Mouse (Mus musculus): Measurements from ENCODE around the gene Kif5c. TPM values are rescaled to one million over a fixed set of nuclear protein-coding genes. Genes with fewer than 3 reads are reported as not detected.

Gene Kif5c
- polyA plus RNA-seq, 1 experiment from 2014 or later: 148 TPM

- Histone ChIP-seq H3K36me3 (ENCODE audit: control insufficient read depth, insufficient read depth, low read length) (peaks cover 92% of the 10 kb centered on the region), H3K9ac (ENCODE audit: low read length) (no peak overlapping the region), H3K4me2 (ENCODE audit: low read length) (no peak overlapping the region), H3K4me1 (ENCODE audit: control insufficient read depth, insufficient read depth, low read length) (peaks cover 8% of the 10 kb centered on the region; the same call in 1 of the 2 replicates), H3K4me3 (ENCODE audit: low read depth, low read length) (no peak overlapping the region), H3K27me3 (replicated peaks; ENCODE audit: control insufficient read depth, insufficient read depth, low read length) (no peaks in the 10 kb centered on the region), H3K27ac (ENCODE audit: low read depth, low read length) (peak overlapping the region; percentile 70), H3K9me3 (replicated peaks; ENCODE audit: control insufficient read depth, low read length) (no peaks in the 10 kb centered on the region)
- peak; percentile 27; the same call in 1 of the 2 replicates for ATAC-seq
- peak; percentile 56 for DNase-seq (ENCODE audit: low spot score)
- WGBS: 61% methylated on average over 14 of the region's 14 CpGs
These were observed 126.1 kb downstream of the Kif5c start for GRCm38 (mm10) chr2:49745094-49745781.

GRCm38 (mm10) chr2:49746947-49747346 lies 127.8 kb downstream of the Kif5c start:
- ATAC-seq (no peak), DNase-seq (ENCODE audit: low spot score) (no peak)
- WGBS: 94% methylated on average over 7 of the region's 7 CpGs
- H3K9me3 ChIP-seq (replicated peaks; ENCODE audit: control insufficient read depth, low read length): no peaks in the 10 kb centered on the region
- peaks cover 3% of the 10 kb centered on the region; the same call in 1 of the 2 replicates for H3K4me1 ChIP-seq (ENCODE audit: control insufficient read depth, insufficient read depth, low read length)
- no peak overlapping the region for H3K4me3 ChIP-seq (ENCODE audit: low read depth, low read length)
- peak overlapping the region; percentile 36; the same call in 1 of the 2 replicates for H3K27ac ChIP-seq (ENCODE audit: low read depth, low read length)
- peaks cover 89% of the 10 kb centered on the region for H3K36me3 ChIP-seq (ENCODE audit: control insufficient read depth, insufficient read depth, low read length)
- no peak overlapping the region for H3K4me2 ChIP-seq (ENCODE audit: low read length)
- H3K27me3 ChIP-seq (replicated peaks; ENCODE audit: control insufficient read depth, insufficient read depth, low read length): no peaks in the 10 kb centered on the region
- H3K9ac ChIP-seq (ENCODE audit: low read length): no peak overlapping the region

- 73% methylated on average over 2 of the region's 2 CpGs for WGBS
- Histone ChIP-seq H3K4me2 (ENCODE audit: low read length) (no peak overlapping the region), H3K36me3 (ENCODE audit: control insufficient read depth, insufficient read depth, low read length) (peaks cover 89% of the 10 kb centered on the region), H3K9me3 (replicated peaks; ENCODE audit: control insufficient read depth, low read length) (no peaks in the 10 kb centered on the region), H3K4me1 (ENCODE audit: control insufficient read depth, insufficient read depth, low read length) (peaks cover 2% of the 10 kb centered on the region; the same call in 1 of the 2 replicates), H3K4me3 (ENCODE audit: low read depth, low read length) (no peak overlapping the region), H3K27me3 (replicated peaks; ENCODE audit: control insufficient read depth, insufficient read depth, low read length) (no peaks in the 10 kb centered on the region), H3K27ac (ENCODE audit: low read depth, low read length) (no peak overlapping the region), H3K9ac (ENCODE audit: low read length) (no peak overlapping the region)
- ATAC-seq (no peak), DNase-seq (ENCODE audit: low spot score) (no peak)
These were observed 128.6 kb downstream of the Kif5c start for GRCm38 (mm10) chr2:49747670-49748069.

- H3K4me3 ChIP-seq (ENCODE audit: low read depth, low read length): no peak overlapping the region
- ATAC-seq: no peak
- H3K9ac ChIP-seq (ENCODE audit: low read length): no peak overlapping the region
- H3K4me2 ChIP-seq (ENCODE audit: low read length): no peak overlapping the region
- WGBS: 81% methylated on average over 14 of the region's 14 CpGs
- H3K9me3 ChIP-seq (replicated peaks; ENCODE audit: control insufficient read depth, low read length): no peaks in the 10 kb centered on the region
- DNase-seq (ENCODE audit: low spot score): peak; percentile 40
- H3K36me3 ChIP-seq (ENCODE audit: control insufficient read depth, insufficient read depth, low read length): peaks cover 89% of the 10 kb centered on the region
- H3K4me1 ChIP-seq (ENCODE audit: control insufficient read depth, insufficient read depth, low read length): no peaks in the 10 kb centered on the region
- H3K27ac ChIP-seq (ENCODE audit: low read depth, low read length): no peak overlapping the region
- no peaks in the 10 kb centered on the region for H3K27me3 ChIP-seq (replicated peaks; ENCODE audit: control insufficient read depth, insufficient read depth, low read length)
These were observed 129.7 kb downstream of the Kif5c start for GRCm38 (mm10) chr2:49748628-49749342.

GRCm38 (mm10) chr2:49749730-49750576 lies 130.9 kb downstream of the Kif5c start:
- H3K4me1 ChIP-seq (ENCODE audit: control insufficient read depth, insufficient read depth, low read length): no peaks in the 10 kb centered on the region
- no peak overlapping the region for H3K4me3 ChIP-seq (ENCODE audit: low read depth, low read length)
- H3K4me2 ChIP-seq (ENCODE audit: low read length): no peak overlapping the region
- WGBS: 91% methylated on average over 11 of the region's 11 CpGs
- no peak overlapping the region for H3K9ac ChIP-seq (ENCODE audit: low read length)
- ATAC-seq (no peak), DNase-seq (ENCODE audit: low spot score) (no peak)
- no peak overlapping the region for H3K27ac ChIP-seq (ENCODE audit: low read depth, low read length)
- H3K9me3 ChIP-seq (replicated peaks; ENCODE audit: control insufficient read depth, low read length): no peaks in the 10 kb centered on the region
- H3K27me3 ChIP-seq (replicated peaks; ENCODE audit: control insufficient read depth, insufficient read depth, low read length): no peaks in the 10 kb centered on the region
- H3K36me3 ChIP-seq (ENCODE audit: control insufficient read depth, insufficient read depth, low read length): peaks cover 86% of the 10 kb centered on the region

- DNase-seq (ENCODE audit: low spot score) (no peak), ATAC-seq (no peak)
- no peaks in the 10 kb centered on the region for H3K27me3 ChIP-seq (replicated peaks; ENCODE audit: control insufficient read depth, insufficient read depth, low read length)
- H3K4me1 ChIP-seq (ENCODE audit: control insufficient read depth, insufficient read depth, low read length): no peaks in the 10 kb centered on the region
- WGBS: 68% methylated on average over 10 of the region's 10 CpGs
- no peak overlapping the region for H3K4me2 ChIP-seq (ENCODE audit: low read length)
- no peak overlapping the region for H3K9ac ChIP-seq (ENCODE audit: low read length)
- H3K4me3 ChIP-seq (ENCODE audit: low read depth, low read length): no peak overlapping the region
- no peak overlapping the region for H3K27ac ChIP-seq (ENCODE audit: low read depth, low read length)
- H3K9me3 ChIP-seq (replicated peaks; ENCODE audit: control insufficient read depth, low read length): no peaks in the 10 kb centered on the region
- peaks cover 86% of the 10 kb centered on the region for H3K36me3 ChIP-seq (ENCODE audit: control insufficient read depth, insufficient read depth, low read length)
These were observed 132.6 kb downstream of the Kif5c start for GRCm38 (mm10) chr2:49751544-49752210.

GRCm38 (mm10) chr2:49752211-49752607 lies 133.1 kb downstream of the Kif5c start:
- no peak overlapping the region for H3K9ac ChIP-seq (ENCODE audit: low read length)
- WGBS: 85% methylated on average over 8 of the region's 8 CpGs
- DNase-seq (ENCODE audit: low spot score) (no peak), ATAC-seq (no peak)
- no peaks in the 10 kb centered on the region for H3K27me3 ChIP-seq (replicated peaks; ENCODE audit: control insufficient read depth, insufficient read depth, low read length)
- H3K36me3 ChIP-seq (ENCODE audit: control insufficient read depth, insufficient read depth, low read length): peaks cover 86% of the 10 kb centered on the region
- H3K9me3 ChIP-seq (replicated peaks; ENCODE audit: control insufficient read depth, low read length): no peaks in the 10 kb centered on the region
- no peak overlapping the region for H3K27ac ChIP-seq (ENCODE audit: low read depth, low read length)
- H3K4me2 ChIP-seq (ENCODE audit: low read length): no peak overlapping the region
- no peak overlapping the region for H3K4me3 ChIP-seq (ENCODE audit: low read depth, low read length)
- H3K4me1 ChIP-seq (ENCODE audit: control insufficient read depth, insufficient read depth, low read length): no peaks in the 10 kb centered on the region

- H3K4me1 ChIP-seq (ENCODE audit: control insufficient read depth, insufficient read depth, low read length): no peaks in the 10 kb centered on the region
- H3K27ac ChIP-seq (ENCODE audit: low read depth, low read length): no peak overlapping the region
- peaks cover 86% of the 10 kb centered on the region for H3K36me3 ChIP-seq (ENCODE audit: control insufficient read depth, insufficient read depth, low read length)
- no peak overlapping the region for H3K4me3 ChIP-seq (ENCODE audit: low read depth, low read length)
- H3K9ac ChIP-seq (ENCODE audit: low read length): no peak overlapping the region
- no peaks in the 10 kb centered on the region for H3K9me3 ChIP-seq (replicated peaks; ENCODE audit: control insufficient read depth, low read length)
- ATAC-seq (no peak), DNase-seq (ENCODE audit: low spot score) (no peak)
- H3K27me3 ChIP-seq (replicated peaks; ENCODE audit: control insufficient read depth, insufficient read depth, low read length): no peaks in the 10 kb centered on the region
- no peak overlapping the region for H3K4me2 ChIP-seq (ENCODE audit: low read length)
- 98% methylated on average over 3 of the region's 3 CpGs for WGBS
These were observed 134.0 kb downstream of the Kif5c start for GRCm38 (mm10) chr2:49753062-49753461.
